Mouse (Mus musculus) spleen, adult 2 months (tissue): ENCODE measurements at regions not wholly inside any gene's neighbourhood (a gene's known extent, or its start where the extent isn't known, plus 50 kb on each side); places are given as distances from the start of the nearest gene placed in this dataset.

Experiments used
- CTCF ChIP-seq: fragments of 200-500 bp; IDR thresholded peaks from 2 replicates; pipeline ENCODE4 v1.5.1; 2011; ENCODE audit warnings: mild to moderate bottlenecking, inconsistent platforms; ENCODE audit not compliant: insufficient read depth, insufficient read length, insufficient replicate concordance; ENCODE audit errors: extremely low read depth
- POLR2A ChIP-seq: fragments of 200-500 bp; IDR thresholded peaks from 2 replicates; pipeline ENCODE4 v1.6.1; 2011; ENCODE audit warnings: low read depth, low read length, inconsistent platforms

DNA sequence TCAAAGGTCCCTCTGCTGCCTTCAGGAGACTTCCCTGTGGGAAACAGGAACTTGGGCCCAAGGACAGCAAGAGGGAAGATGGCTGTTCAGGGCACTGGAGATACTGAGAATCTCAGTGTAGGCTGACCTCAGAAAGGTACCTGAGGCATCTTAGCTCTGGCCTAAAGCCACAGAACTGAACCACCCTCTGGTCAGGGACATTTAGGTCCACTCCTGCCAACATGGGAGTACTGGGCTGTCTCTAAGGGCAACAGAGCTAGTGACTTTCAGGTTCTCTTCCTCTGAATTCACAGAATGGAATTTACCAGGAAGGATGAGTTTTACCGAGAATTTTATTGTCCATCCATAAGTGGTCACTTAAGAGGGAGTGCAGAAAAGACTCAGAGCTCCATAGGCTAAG lies 140.0 kb upstream of the Dynlrb2 start:
- no peak for TF ChIP-seq CTCF
- no peak for TF ChIP-seq POLR2A
